Mouse (Mus musculus) urinary bladder, postnatal 10 days (tissue): ENCODE data around the gene Vmn1r18.
"Not testable (repeated sequence)": the region's sequence is repeated elsewhere in the genome, so short reads cannot be mapped to it uniquely, and the experiment has no call there.

Experiments
- DNase-seq: peaks from one replicate; pipeline ENCODE4 v3.0.0; 2022; ENCODE audit warnings: low spot score

Gene Vmn1r18

DNA sequence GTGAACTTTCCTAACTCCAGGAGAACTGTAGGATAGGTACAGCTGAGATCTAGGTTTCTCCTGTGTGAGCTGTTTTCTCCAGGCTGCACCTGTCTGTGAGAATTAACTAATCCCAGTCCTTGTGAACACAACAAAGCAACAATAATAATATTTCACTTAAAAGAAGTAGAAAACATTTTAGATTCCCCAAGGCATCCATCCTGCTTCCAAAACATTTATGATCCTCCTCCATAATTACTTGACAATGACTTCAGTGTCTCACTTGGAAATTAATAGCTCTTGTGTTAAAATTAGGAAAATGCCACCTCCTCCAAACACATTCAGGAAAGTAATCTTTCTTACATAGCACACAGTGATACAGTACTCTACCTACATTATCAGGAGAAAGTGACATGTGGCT, at the start of gene Vmn1r18:
Vmn1r18 (minus strand) TSS at position 101 of the 400 bp plus-strand sequence.
- no peak for DNase-seq

DNA sequence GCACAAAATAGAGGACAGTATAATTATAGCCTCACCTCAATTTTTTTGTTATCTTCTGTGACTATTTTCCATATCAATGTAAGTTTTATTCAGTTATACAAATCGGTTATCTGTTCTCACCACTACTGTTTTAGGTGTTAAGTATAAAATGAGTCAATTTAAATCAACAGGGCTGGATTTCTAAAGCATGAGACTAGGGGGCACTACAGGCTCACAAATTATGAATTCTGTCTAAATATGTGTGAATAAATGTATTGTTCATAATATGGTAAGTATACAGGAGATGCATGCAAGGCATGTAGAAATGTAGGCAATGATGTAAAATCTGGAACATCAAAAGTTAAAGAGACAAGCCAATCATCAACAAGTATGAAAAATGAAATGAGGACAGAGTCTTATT, 35.6 kb upstream of the Vmn1r18 start:
- no peak for DNase-seq

DNA sequence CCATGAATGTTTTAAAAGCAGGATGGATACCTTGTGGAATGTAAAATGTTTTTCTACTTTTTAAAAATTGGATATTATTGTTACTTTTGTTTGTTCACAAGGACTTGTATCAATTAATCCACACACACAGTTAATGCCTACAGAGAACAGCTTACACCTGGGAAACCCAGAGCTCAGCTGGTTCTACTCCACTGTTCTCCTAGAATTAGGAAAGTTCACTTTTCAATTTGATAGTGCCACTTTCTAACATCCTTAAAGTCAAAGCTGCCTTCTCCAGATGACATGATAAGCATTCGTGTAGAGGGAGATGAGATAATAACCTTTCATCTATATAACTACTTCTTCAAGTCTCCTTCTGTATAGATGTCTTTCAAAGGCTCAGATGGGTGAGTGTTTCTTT, 33.0 kb upstream of the Vmn1r18 start, which contains the start of gene Vmn1r20:
Vmn1r20 (plus strand) TSS at position 301 of the 400 bp plus-strand sequence.
- DNase-seq: no peak

DNA sequence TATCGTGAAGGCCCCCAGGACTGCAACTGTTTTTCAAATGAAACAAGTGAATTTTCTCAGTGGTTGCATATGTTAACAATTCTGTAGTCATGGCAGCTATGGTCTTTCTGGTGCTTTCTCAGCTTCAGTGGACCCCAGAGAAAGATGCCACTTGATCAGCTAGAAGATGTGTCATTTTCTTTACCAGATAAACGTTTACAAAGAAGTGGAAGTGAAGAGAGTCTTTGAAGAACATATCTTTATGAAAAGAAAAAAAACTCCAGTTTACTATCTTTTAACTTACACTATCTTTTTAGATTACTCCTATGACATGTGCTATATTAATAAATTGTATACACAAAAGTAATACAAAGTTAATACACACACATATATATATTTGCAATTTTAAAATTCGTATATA, 7.9 kb upstream of the Vmn1r18 start, which contains the start of gene Vmn1r19:
Vmn1r19 (plus strand) TSS at position 301 of the 400 bp plus-strand sequence.
- DNase-seq: not testable (repeated sequence)

DNA sequence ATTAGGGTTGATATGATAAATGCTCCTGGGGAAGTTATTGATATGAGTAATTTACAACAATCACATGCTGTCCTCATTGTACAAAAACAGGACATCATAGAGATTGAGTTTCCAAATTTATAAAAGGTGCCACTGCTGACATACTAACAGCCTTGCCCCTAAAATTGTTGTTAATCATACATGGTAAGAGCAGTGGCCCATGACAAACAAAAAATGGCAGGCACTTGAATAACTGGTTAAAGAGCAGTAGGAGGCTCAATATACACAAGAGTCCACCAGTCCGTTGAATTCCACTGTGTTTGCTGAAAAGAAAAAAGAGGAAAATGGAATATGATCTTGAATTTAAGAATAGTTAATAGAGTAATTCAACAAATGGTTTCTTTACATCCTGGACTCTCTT, 28.1 kb downstream of the Vmn1r18 start:
- DNase-seq: no peak

DNA sequence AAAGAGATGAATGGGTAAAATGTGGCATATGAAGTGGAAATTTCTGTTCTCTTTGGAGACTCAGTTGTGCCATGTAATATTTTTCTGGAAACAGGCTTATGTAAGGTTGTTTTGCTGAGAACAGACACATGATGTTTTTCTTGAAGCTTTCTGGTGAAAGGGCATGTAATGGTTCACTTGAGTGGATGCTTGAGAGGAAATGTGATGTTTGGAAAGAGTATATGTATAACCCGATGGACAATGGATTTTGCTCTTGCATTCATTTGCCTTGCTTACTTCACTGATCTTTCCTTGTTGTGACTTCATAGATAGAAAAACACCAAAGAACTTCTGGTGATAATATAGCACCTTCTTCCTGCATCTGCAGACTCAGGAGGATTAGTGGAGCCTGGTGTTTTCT, 29.7 kb downstream of the Vmn1r18 start:
- not testable (repeated sequence) for DNase-seq

DNA sequence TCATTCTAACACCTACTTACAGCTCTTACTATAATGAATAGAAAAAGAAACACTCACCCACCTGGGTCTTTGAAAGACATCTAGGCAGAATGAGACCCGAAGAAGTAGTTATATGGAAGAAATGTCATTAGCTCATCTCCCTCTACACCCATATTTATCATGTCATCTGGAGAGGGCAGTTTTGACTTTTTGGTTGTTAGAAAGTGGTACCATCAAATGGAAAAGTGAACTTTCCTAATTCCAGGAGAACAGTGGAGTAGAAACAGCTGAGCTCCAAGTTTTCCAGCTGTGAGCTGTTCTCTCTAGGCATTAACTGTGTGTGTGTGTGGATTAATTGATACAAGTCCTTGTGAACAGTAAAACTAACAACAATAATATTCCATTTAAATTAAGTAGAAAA, 32.0 kb downstream of the Vmn1r18 start, which contains the start of gene Vmn1r17:
Vmn1r17 (minus strand) TSS at position 101 of the 400 bp plus-strand sequence.
- DNase-seq: no peak

DNA sequence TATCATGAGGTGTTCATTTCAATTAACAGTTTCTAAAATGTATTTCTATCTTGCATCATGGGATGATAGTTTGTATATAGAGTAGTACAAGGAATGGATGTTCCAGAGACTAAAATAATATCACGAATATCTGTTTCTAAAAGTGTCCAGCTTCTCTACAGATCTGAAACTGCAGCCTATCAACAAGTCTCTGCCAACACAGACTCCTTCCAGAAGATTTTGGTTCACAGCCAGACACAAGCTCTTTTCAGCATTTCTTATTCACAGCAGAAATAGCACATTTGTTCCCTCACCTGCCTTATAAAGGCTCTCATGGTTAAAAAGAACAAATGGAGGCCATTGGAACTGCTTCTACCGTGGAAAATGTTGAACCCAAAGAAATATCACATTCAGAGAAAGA, 38.7 kb downstream of the Vmn1r18 start:
- no peak for DNase-seq

DNA sequence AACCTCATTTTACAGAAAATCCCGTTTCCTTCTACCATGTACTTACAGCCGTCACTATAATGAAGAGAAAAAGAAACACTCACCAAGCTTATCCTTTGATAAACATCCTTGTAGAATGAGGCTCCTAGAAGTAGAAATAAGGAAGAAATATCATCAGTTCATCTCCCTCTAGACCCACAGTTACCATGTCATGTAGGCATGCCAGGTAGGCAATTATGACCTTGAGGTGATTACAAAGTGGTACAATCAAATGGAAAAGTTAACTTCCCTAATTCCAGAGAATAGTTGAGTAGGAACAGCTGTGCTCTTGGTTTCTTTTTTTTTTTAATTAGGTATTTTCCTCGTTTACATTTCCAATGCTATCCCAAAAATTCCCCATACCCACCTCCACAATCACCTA, 66.2 kb downstream of the Vmn1r18 start, which contains the start of gene Vmn1r16:
Vmn1r16 (minus strand) TSS at position 101 of the 400 bp plus-strand sequence.
- DNase-seq: no peak
